Mouse (Mus musculus): ENCODE measurements at regions not wholly inside any gene's neighbourhood (a gene's known extent, or its start where the extent isn't known, plus 50 kb on each side); places are given as distances from the start of the nearest gene placed in this dataset. TPM values are rescaled to one million over a fixed set of nuclear protein-coding genes. Genes with fewer than 3 reads are reported as not detected.

Small RNA genes lying in the stretch of these regions (microRNA-seq; reads per million reads assigned to microRNA genes)
- not detected for gene Gm26190
